Mouse (Mus musculus): ENCODE measurements at regions not wholly inside any gene's neighbourhood (a gene's known extent, or its start where the extent isn't known, plus 50 kb on each side); places are given as distances from the start of the nearest gene placed in this dataset.

DNA sequence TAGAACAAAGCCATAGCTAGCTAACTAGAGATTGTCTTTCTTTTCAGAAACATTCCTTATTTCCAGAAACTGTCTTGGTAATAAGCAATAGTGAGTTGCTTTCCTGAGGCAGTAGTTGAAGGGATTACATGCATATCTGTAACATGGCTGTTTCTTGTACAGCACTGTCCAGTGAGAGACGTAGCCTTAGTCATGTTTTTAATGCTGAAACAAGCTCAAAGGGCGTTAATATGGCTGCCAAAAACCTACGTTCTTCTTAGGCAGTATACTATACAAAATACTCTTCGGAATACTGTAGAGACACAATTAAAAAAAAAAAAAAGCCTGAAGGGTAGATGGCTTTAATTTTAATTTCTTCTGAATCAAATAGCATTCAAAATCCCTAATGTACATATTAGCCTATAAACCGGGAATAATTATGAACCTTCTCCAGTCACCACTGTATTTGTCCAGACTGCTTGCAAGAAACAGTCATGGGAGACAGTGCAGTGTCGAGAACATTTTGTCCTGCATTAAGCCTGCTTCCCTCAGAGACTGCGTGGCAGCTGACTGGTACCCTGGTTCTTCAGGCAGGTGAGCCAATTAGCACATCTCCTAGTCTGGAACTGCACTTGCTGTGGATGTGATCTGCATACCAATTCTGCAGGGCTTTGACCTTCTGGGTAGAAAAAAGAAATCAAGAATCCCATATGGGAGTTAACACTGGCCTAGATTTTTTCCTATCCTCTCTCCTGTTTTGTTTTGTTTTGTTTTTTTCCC, 854.7 kb upstream of the Stxbp6 start:
- DNase-seq (ENCODE audit: low read depth) = no peak

Measured in NIH3T3 (cell line).